Mouse (Mus musculus): ENCODE measurements at regions not wholly inside any gene's neighbourhood (a gene's known extent, or its start where the extent isn't known, plus 50 kb on each side); places are given as distances from the start of the nearest gene placed in this dataset.
A peak's percentile ranks its signal among the peaks of the same experiment; 100 is the strongest.

- no peak for DNase-seq (ENCODE audit: low spot score)
Observed at GRCm38 (mm10) chr1:189990046-189990622, 68.0 kb upstream of the Smyd2 start.

- no peak for DNase-seq (ENCODE audit: low spot score)
Observed at GRCm38 (mm10) chr1:189989376-189989775, 67.2 kb upstream of the Smyd2 start.

- no peak for DNase-seq (ENCODE audit: low spot score)
Observed at GRCm38 (mm10) chr1:189988864-189989263, 66.7 kb upstream of the Smyd2 start.

- DNase-seq (ENCODE audit: low spot score) = no peak
Observed at GRCm38 (mm10) chr1:189985516-189986205, 63.5 kb upstream of the Smyd2 start.

GRCm38 (mm10) chr1:189978244-189978643 is 56.1 kb upstream of the Smyd2 start:
- no peak for DNase-seq (ENCODE audit: low spot score)

GRCm38 (mm10) chr1:189975660-189976059 is 53.5 kb upstream of the Smyd2 start:
- no peak for DNase-seq (ENCODE audit: low spot score)

- DNase-seq (ENCODE audit: low spot score) = peak; percentile 38
Observed at GRCm38 (mm10) chr1:189972790-189973406, 50.7 kb upstream of the Smyd2 start.

Data from ovary, adult 18-20 months (tissue).